In the genomic region with DNA sequence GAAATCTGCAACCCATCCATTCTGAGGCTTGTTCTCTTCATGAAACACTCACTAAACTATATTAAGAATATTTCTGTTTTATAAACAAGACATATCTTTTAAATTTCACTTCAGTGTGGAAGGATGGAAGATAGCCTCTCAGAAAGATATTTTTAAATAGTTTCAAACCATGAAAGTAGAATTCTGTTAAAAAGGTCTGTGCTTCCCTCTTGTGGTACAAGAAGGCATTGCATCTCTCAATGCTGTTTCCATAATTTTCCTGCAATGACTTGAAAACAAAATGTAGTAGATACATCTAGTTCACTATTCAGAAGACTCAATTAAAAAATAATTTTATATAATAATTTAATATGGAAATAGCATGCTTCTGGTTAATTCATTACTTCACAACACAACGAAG, we compare ENCODE assay signal across 8 mouse cellular contexts.
DNase-seq lines count a peak whose midpoint lies in the region; ATAC-seq and TF ChIP-seq lines count a peak whose summit lies in the region.

No protein-coding gene starts in this region.

- no peak for ATAC-seq in hindbrain, postnatal 0 days
- no peak for ATAC-seq in hindbrain, embryonic 13.5 days (ENCODE audit: low FRiP score)
- no peak for ATAC-seq in midbrain, embryonic 14.5 days (ENCODE audit: low FRiP score, low TSS enrichment)

- H3K4me1 ChIP-seq in hindbrain, postnatal 0 days (ENCODE audit: insufficient read depth, low read length): no peaks in the 10 kb centered on the region
- no peaks in the 10 kb centered on the region for H3K4me1 ChIP-seq in hindbrain, embryonic 13.5 days (replicated peaks)
- H3K4me1 ChIP-seq in midbrain, embryonic 14.5 days (ENCODE audit: control insufficient read depth, insufficient read depth, low read length): no peaks in the 10 kb centered on the region
- H3K4me1 ChIP-seq in midbrain, embryonic 10.5 days: no peaks in the 10 kb centered on the region

- TF ChIP-seq CTCF in hindbrain, postnatal 0 days (IDR thresholded peaks at IDR 0.05; ENCODE audit: low read depth): peak; percentile 73

- DNase-seq in hindbrain, postnatal 0 days (ENCODE audit: low spot score): peak; percentile 55
- DNase-seq in midbrain, embryonic 14.5 days: peak; percentile 73
- DNase-seq in midbrain, embryonic 10.5 days (ENCODE audit: low spot score): no peak
- DNase-seq in brain, embryonic 18.5 days (ENCODE audit: low read depth, low spot score): peak; percentile 22
- DNase-seq in retina, postnatal 7 days (ENCODE audit: low read depth, low spot score): peak; percentile 2
- DNase-seq in thymus, postnatal 10 days (ENCODE audit: low spot score in 2 of 2): no peak
- no peak for DNase-seq in gastrocnemius, postnatal 4 days (ENCODE audit: low spot score in 2 of 2)

- no peaks in the 10 kb centered on the region for H3K9me3 ChIP-seq in hindbrain, postnatal 0 days (ENCODE audit: low read length)
- no peaks in the 10 kb centered on the region for H3K9me3 ChIP-seq in hindbrain, embryonic 13.5 days
- H3K9me3 ChIP-seq in midbrain, embryonic 14.5 days (ENCODE audit: control insufficient read depth, low read length): no peaks in the 10 kb centered on the region
- H3K9me3 ChIP-seq in midbrain, embryonic 10.5 days (replicated peaks): no peaks in the 10 kb centered on the region

- H3K4me2 ChIP-seq in hindbrain, postnatal 0 days (ENCODE audit: low read depth, low read length): no peak overlapping the region
- H3K4me2 ChIP-seq in hindbrain, embryonic 13.5 days: no peak overlapping the region
- H3K4me2 ChIP-seq in midbrain, embryonic 14.5 days (ENCODE audit: low read length): no peak overlapping the region

- H3K36me3 ChIP-seq in hindbrain, postnatal 0 days (ENCODE audit: insufficient read depth, low read length): no peaks in the 10 kb centered on the region
- no peaks in the 10 kb centered on the region for H3K36me3 ChIP-seq in hindbrain, embryonic 13.5 days
- no peaks in the 10 kb centered on the region for H3K36me3 ChIP-seq in midbrain, embryonic 14.5 days (ENCODE audit: control insufficient read depth, insufficient read depth, low read length)
- H3K36me3 ChIP-seq in midbrain, embryonic 10.5 days: no peaks in the 10 kb centered on the region

- no peak overlapping the region for H3K27ac ChIP-seq in hindbrain, postnatal 0 days
- H3K27ac ChIP-seq in hindbrain, embryonic 13.5 days: no peak overlapping the region
- no peak overlapping the region for H3K27ac ChIP-seq in midbrain, embryonic 14.5 days (replicated peaks; ENCODE audit: low read depth, low read length)
- H3K27ac ChIP-seq in midbrain, embryonic 10.5 days (replicated peaks): no peak overlapping the region

- H3K27me3 ChIP-seq in hindbrain, postnatal 0 days (ENCODE audit: insufficient read depth, low read length): no peaks in the 10 kb centered on the region
- H3K27me3 ChIP-seq in hindbrain, embryonic 13.5 days: no peaks in the 10 kb centered on the region
- no peaks in the 10 kb centered on the region for H3K27me3 ChIP-seq in midbrain, embryonic 14.5 days (ENCODE audit: control insufficient read depth, insufficient read depth, low read length)
- no peaks in the 10 kb centered on the region for H3K27me3 ChIP-seq in midbrain, embryonic 10.5 days (ENCODE audit: low read depth, poor library complexity, severe bottlenecking)

- 72% methylated on average over 1 of the region's 1 CpGs for WGBS in hindbrain, postnatal 0 days
- 87% methylated on average over 1 of the region's 1 CpGs for WGBS in hindbrain, embryonic 13.5 days
- WGBS in midbrain, embryonic 14.5 days: 73% methylated on average over 1 of the region's 1 CpGs
- 86% methylated on average over 1 of the region's 1 CpGs for WGBS in midbrain, embryonic 10.5 days

- no peak overlapping the region for H3K9ac ChIP-seq in hindbrain, postnatal 0 days (replicated peaks; ENCODE audit: low read length)
- no peak overlapping the region for H3K9ac ChIP-seq in hindbrain, embryonic 13.5 days
- H3K9ac ChIP-seq in midbrain, embryonic 14.5 days (replicated peaks; ENCODE audit: low read length): no peak overlapping the region

- H3K4me3 ChIP-seq in hindbrain, postnatal 0 days (ENCODE audit: low read length): no peak overlapping the region
- H3K4me3 ChIP-seq in hindbrain, embryonic 13.5 days: no peak overlapping the region
- no peak overlapping the region for H3K4me3 ChIP-seq in midbrain, embryonic 14.5 days (replicated peaks; ENCODE audit: low read depth, low read length)
- no peak overlapping the region for H3K4me3 ChIP-seq in midbrain, embryonic 10.5 days

Comparison
In these comparisons a context has a peak if more than half of its experiments do, and no peak if none do; other contexts are left out.
1. DNase-seq: peak in hindbrain, postnatal 0 days (single experiment), midbrain, embryonic 14.5 days (single experiment), brain, embryonic 18.5 days (single experiment) and retina, postnatal 7 days (single experiment); none in midbrain, embryonic 10.5 days (single experiment), thymus, postnatal 10 days (0 of 2) and gastrocnemius, postnatal 4 days (0 of 2).